Mouse (Mus musculus): ENCODE data around the gene Themis2. TPM values are rescaled to one million over a fixed set of nuclear protein-coding genes. Genes with fewer than 3 reads are reported as not detected.

Themis2 gene
- polyA plus RNA-seq, 1 experiment from 2014 or later: 0.69 TPM

DNA sequence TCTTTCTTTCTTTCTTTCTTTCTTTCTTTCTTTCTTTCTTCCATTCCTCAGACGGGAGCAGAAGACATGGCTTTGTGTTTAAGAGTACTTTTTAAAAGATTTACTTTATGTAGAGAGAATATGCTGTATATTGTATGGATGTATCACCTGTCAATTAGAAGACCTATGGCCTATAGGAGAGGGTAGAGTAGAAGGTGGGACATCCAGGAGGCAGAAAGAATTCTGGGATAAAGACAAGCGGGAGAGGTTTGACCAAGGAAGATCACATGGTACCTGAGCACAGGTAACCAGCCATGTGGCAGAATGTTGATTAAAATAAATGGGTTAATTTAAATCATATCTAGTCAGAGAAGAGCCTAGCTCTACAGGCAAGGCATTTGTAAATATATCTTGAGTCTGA, 61.4 kb downstream of the Themis2 start:
- H3K36me3 ChIP-seq (ENCODE audit: control insufficient read depth, insufficient read depth, low read length): no peaks in the 10 kb centered on the region
- no peak overlapping the region for H3K27ac ChIP-seq (ENCODE audit: low read depth, low read length)
- no peaks in the 10 kb centered on the region for H3K4me1 ChIP-seq (replicated peaks; ENCODE audit: control insufficient read depth, insufficient read depth, low read length)
- WGBS: 91% methylated on average over 2 of the region's 2 CpGs
- no peaks in the 10 kb centered on the region for H3K9me3 ChIP-seq (ENCODE audit: control insufficient read depth, low read length)
- no peak overlapping the region for H3K4me3 ChIP-seq (ENCODE audit: low read depth, low read length)
- no peak overlapping the region for H3K9ac ChIP-seq (ENCODE audit: low read depth, low read length)
- H3K27me3 ChIP-seq (ENCODE audit: control insufficient read depth, insufficient read depth, low read length): no peaks in the 10 kb centered on the region
- no peak for ATAC-seq (ENCODE audit: low FRiP score)
- no peak overlapping the region for H3K4me2 ChIP-seq (replicated peaks; ENCODE audit: low read depth, low read length)
- DNase-seq (ENCODE audit: low spot score): no peak

DNA sequence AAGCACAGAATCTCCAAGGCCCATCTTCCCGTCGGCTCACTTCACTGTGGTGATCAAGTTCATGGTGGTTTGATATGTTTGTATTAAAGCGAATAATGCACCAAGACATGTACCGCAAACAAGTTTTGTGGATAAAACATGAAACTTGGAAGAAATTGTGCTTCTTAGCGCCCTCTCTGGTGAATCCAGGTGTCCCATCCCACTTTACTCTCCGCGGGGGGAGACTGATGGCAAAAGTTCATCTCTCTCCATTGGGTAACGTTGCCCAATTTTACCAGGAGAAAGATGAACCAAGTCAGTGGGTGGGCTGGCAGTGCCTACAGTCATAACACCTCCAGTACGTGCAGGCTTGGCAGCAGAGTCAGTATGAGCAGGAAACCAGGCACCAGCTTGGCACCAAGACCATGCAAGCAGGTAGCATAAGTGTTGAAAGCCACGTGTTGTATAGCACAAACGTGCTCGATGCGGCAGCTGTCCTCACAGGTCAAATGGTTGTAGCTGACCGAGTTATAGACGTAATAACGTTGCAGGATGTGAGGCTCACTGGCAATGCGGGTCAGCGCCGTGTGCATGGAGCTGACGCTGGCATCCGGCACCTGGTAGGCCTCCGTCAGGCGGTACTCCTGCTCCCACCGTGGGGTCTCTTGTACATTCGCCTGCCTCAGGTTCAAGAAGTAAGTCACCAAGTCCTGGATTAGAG, 63.0 kb downstream of the Themis2 start:
- Histone ChIP-seq H3K4me3 (ENCODE audit: low read depth, low read length) (no peak overlapping the region), H3K27ac (ENCODE audit: low read depth, low read length) (no peak overlapping the region), H3K9ac (ENCODE audit: low read depth, low read length) (no peak overlapping the region), H3K4me1 (replicated peaks; ENCODE audit: control insufficient read depth, insufficient read depth, low read length) (no peaks in the 10 kb centered on the region), H3K27me3 (ENCODE audit: control insufficient read depth, insufficient read depth, low read length) (no peaks in the 10 kb centered on the region), H3K9me3 (ENCODE audit: control insufficient read depth, low read length) (no peaks in the 10 kb centered on the region), H3K4me2 (replicated peaks; ENCODE audit: low read depth, low read length) (no peak overlapping the region), H3K36me3 (ENCODE audit: control insufficient read depth, insufficient read depth, low read length) (no peaks in the 10 kb centered on the region)
- WGBS: 93% methylated on average over 25 of the region's 25 CpGs
- no peak for DNase-seq (ENCODE audit: low spot score)
- ATAC-seq (ENCODE audit: low FRiP score): no peak

DNA sequence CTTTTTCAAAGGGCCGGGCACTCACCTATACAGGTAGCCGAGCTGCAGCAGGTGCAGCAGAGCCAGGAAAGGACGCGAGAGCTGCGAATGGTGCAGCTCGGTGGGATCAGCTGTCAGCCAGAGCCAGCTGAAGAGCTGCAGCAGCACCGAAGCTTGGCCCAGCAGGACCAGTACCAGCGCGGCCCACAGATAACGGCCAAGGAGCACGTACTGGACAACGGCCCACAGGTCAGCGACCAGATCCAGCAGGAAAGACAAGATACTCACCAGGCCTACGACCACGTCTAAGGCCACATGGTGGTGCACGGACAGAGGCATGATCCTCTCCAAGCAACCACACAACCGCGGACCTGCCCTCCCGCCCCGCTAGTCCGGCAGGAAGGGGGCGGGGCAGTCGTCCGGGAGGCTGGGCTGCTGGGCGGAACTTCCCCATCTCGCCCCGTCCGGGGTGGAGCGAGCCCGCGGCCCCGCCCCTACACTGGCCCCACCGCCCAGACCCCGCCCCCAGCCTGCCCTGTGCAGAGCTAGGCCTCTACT, 64.0 kb downstream of the Themis2 start, which contains the start of gene Xkr8:
TSS of gene Xkr8 (minus strand) at position 399 of the 537 bp plus-strand sequence.
- H3K27ac ChIP-seq (ENCODE audit: low read depth, low read length): no peak within 1 kb of the TSS
- peak within 1 kb of the TSS; percentile 51; the same call in 1 of the 2 replicates for H3K9ac ChIP-seq (ENCODE audit: low read depth, low read length)

More for the DNA sequence above, 64.0 kb downstream of the Themis2 start, which contains the start of gene Xkr8:
- Histone ChIP-seq H3K4me3 (ENCODE audit: low read depth, low read length) (peak within 1 kb of the TSS; percentile 47), H3K27me3 (ENCODE audit: control insufficient read depth, insufficient read depth, low read length) (no peaks in the 10 kb centered on the region), H3K4me2 (replicated peaks; ENCODE audit: low read depth, low read length) (peak within 1 kb of the TSS; percentile 67), H3K9me3 (ENCODE audit: control insufficient read depth, low read length) (no peaks in the 10 kb centered on the region), H3K36me3 (ENCODE audit: control insufficient read depth, insufficient read depth, low read length) (no peaks in the 10 kb centered on the region), H3K4me1 (replicated peaks; ENCODE audit: control insufficient read depth, insufficient read depth, low read length) (no peaks in the 10 kb centered on the region)
- ATAC-seq (ENCODE audit: low FRiP score): peak; percentile 94
- DNase-seq (ENCODE audit: low spot score): peak; percentile 91
- 2% methylated on average over 34 of the region's 34 CpGs for WGBS

Other genes with a start within 250 kb of the Themis2 start
- 0.37 and 0.43 TPM in 2 replicates for gene Ptafr, start 232.3 kb downstream of the Themis2 start, polyA plus RNA-seq (2014; fragmentation: Nextera tagmentation; extraction: Ambion mirVana)
- gene Eya3, start 157.4 kb downstream of the Themis2 start, polyA plus RNA-seq (2014; fragmentation: Nextera tagmentation; extraction: Ambion mirVana): 21.9 and 34.1 TPM in 2 replicates
- 3.7 and 4.1 TPM in 2 replicates for gene Xkr8, start 63.8 kb downstream of the Themis2 start, polyA plus RNA-seq (2014; fragmentation: Nextera tagmentation; extraction: Ambion mirVana)
- 1.7 and 1.8 TPM in 2 replicates for gene Smpdl3b, start 39.1 kb downstream of the Themis2 start, polyA plus RNA-seq (2014; fragmentation: Nextera tagmentation; extraction: Ambion mirVana)
- 121 and 130 TPM in 2 replicates for gene Rpa2, start 28.1 kb downstream of the Themis2 start, polyA plus RNA-seq (2014; fragmentation: Nextera tagmentation; extraction: Ambion mirVana)
- gene Ppp1r8, start 46.8 kb upstream of the Themis2 start, polyA plus RNA-seq (2014; fragmentation: Nextera tagmentation; extraction: Ambion mirVana): 87.2 and 114 TPM in 2 replicates
- gene Stx12, start 88.1 kb upstream of the Themis2 start, polyA plus RNA-seq (2014; fragmentation: Nextera tagmentation; extraction: Ambion mirVana): 105 and 106 TPM in 2 replicates
- 29.7 and 31.9 TPM in 2 replicates for gene Fam76a, start 126.2 kb upstream of the Themis2 start, polyA plus RNA-seq (2014; fragmentation: Nextera tagmentation; extraction: Ambion mirVana)
- 0.08 and 0.34 TPM in 2 replicates for gene Fgr, start 177.7 kb upstream of the Themis2 start, polyA plus RNA-seq (2014; fragmentation: Nextera tagmentation; extraction: Ambion mirVana)
- 6.8 and 9.0 TPM in 2 replicates for gene Ahdc1, start 214.9 kb upstream of the Themis2 start, polyA plus RNA-seq (2014; fragmentation: Nextera tagmentation; extraction: Ambion mirVana)

Data from hindbrain, embryonic 11.5 days (tissue).